Mouse (Mus musculus) regulatory T cell (primary cell): ENCODE results near the gene Trim46.

Experiments
- in situ Hi-C: fragments of 300-600 bp; cut with MboI, MseI; formaldehyde crosslinking; loops from one replicate; pipeline ENCODE4 v1.15.1; 2025; ENCODE audit warnings: high pct_unique_total_duplicates

The Trim46 gene

GRCm38 (mm10) chr3:89210731-89211130, 35.4 kb downstream of the Trim46 start:
- in situ Hi-C loops: no loop called here

GRCm38 (mm10) chr3:89210162-89210561, 35.9 kb downstream of the Trim46 start:
- in situ Hi-C loops: no loop called here

DNA sequence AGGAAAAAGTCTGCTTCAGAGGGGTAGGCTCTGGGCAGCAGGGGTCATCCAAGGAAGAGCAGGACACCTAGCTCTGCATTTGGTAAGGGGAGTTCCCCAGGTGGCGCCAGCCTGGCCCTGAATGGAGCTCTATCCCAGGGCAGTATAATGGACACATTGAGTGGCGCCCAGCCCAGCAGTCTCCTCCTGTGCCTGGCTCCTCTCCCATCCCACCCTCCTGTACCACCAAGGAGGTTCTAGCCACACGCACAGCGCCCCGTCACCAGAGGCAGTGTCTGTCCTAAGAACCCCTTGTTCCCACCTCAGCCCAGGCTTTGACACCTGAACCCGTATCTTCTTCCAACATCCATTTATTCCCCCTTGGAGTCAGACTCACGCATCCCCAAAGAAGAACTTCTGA, 36.4 kb downstream of the Trim46 start:
- in situ Hi-C loops: loop anchor here (5.0 kb wide), 1 partner anchor 117 kb away; the partner anchor contains the start of gene Rusc1

DNA sequence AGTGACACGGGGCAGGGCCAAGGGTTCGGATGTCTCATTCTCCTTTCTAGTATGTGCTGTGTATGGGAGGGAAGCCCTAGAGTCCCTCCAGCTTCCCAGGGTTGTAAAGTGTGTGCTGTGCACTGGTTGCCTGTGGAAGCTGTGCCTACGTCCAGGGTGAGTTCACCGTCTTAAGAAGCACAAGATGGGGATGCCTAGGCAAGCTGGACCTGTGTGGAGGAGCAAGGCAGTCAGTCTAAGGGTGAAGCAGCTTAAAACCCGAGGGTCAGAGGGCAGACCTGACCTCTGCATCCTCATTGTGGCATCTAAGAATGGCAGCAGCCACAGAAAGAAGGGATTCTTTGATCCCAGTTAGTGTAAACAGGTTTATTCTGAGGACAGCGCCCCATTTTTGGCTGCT, 37.4 kb downstream of the Trim46 start:
- in situ Hi-C loops: loop anchor here (5.0 kb wide), 1 partner anchor 116 kb away; the partner anchor contains the start of gene Rusc1

- in situ Hi-C loops: loop anchor here (5.0 kb wide), 1 partner anchor 116 kb away; the partner anchor contains the start of gene Rusc1
Measured at GRCm38 (mm10) chr3:89208075-89208657, 37.9 kb downstream of the Trim46 start.

DNA sequence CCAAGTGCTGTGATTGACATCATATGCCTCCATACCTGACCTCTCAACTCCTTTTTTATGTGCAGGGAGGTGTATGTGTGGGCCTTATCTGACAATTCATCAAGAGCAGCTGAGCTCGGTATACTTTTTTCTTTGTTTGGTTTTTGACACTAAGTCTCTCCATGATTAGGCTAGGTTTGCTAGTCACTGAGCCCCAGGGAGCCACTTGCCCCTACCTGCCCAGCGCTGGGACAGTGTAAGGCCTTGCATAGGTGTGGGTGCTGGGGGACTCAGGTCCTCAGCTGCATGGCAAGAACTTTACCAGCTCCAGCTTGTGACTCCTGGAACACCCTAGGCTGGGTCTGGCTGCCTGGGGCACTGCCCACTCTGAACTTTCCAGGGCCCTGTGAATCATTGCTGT, 39.4 kb downstream of the Trim46 start:
- in situ Hi-C loops: loop anchor here (5.0 kb wide), 1 partner anchor 114 kb away; the partner anchor contains the start of gene Rusc1

DNA sequence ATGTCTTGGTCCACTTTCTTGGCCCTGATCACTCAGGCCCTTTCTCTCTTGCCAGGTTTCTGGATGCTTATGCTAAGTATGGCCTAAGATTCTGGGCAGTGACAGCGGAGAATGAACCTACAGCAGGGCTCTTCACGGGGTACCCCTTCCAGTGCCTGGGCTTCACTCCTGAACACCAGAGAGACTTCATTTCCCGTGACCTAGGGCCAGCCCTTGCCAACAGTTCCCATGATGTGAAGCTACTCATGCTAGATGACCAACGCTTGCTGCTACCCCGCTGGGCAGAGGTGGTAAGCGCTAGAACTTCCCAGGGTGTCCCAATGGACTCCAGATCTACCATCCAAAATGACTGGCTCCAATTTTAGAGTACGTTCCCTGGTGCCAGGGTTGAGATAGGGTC, 40.0 kb downstream of the Trim46 start:
- in situ Hi-C loops: loop anchor here (5.0 kb wide), 1 partner anchor 114 kb away; the partner anchor contains the start of gene Rusc1

DNA sequence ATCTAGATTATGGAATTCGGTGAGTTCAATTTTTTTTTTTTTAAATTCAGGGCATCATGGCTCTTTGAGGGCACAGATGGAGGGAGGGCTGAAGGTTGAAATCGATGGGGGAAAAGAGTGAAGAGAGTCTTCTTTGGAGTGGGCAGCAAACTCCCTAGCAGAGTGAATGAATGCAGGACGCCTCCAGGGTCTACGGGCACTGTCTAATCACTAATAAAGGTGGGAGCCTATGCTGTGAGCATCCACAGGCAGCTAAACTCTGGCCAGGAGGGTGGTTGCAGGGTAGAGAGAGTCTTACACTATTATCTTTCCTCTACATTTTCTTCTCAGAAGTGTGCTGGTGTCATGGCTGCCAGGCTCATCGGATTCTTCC, 43.0 kb downstream of the Trim46 start:
- in situ Hi-C loops: no loop called here

GRCm38 (mm10) chr3:89202253-89203141, 43.6 kb downstream of the Trim46 start, which contains the start of gene Gba:
TSS of gene Gba (plus strand) at chr3:89202928.
- in situ Hi-C loops: no loop called here

GRCm38 (mm10) chr3:89199839-89200238, 46.3 kb downstream of the Trim46 start:
- in situ Hi-C loops: loop anchor here (25.0 kb wide), 1 partner anchor 862 kb away; the partner anchor contains the start of genes 4933434E20Rik, Tpm3 and Ubap2l

GRCm38 (mm10) chr3:89195979-89196877, 49.9 kb downstream of the Trim46 start:
- in situ Hi-C loops: loop anchor here (25.0 kb wide), 1 partner anchor 866 kb away; the partner anchor contains the start of genes 4933434E20Rik, Tpm3 and Ubap2l

DNA sequence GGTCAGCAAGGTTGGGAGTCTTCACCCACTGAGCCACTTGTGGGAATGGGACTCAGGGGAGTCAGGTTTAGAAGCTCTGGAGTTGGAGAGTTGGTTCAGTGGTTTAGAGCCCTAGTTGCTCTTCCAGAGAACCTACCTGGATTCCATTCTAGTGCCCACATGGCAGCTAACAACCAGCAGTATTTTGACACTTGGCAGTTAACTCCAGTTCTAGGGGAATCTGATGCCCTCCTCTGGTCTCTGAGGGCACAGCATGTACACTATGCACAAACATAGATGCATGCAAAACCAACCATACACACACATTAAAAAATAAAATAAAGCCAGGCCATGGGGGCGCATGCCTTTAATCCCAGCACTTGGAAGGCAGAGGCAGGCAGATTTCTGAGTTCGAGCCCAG, 52.3 kb downstream of the Trim46 start:
- in situ Hi-C loops: loop anchor here (25.0 kb wide), 1 partner anchor 868 kb away; the partner anchor contains the start of genes 4933434E20Rik, Tpm3 and Ubap2l

DNA sequence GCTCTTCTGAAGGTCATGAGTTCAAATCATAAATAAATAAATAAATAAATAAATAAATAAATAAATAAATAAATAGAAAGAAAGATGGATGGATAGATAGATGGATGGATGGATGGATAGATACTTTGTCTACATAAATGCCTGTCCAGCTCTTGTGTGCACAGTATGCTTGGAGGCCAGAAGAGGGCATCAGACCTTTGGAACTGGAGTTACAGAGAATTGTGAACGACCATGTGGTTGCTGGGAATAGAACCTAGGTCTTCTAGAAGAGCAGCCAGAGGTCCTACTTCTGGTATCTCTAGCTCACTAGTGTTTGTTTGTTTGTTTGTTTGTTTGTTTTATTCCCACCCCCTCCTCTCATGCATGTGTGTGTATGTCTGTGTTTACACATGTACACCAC, 52.8 kb downstream of the Trim46 start:
- in situ Hi-C loops: loop anchor here (25.0 kb wide), 1 partner anchor 869 kb away; the partner anchor contains the start of genes 4933434E20Rik, Tpm3 and Ubap2l

DNA sequence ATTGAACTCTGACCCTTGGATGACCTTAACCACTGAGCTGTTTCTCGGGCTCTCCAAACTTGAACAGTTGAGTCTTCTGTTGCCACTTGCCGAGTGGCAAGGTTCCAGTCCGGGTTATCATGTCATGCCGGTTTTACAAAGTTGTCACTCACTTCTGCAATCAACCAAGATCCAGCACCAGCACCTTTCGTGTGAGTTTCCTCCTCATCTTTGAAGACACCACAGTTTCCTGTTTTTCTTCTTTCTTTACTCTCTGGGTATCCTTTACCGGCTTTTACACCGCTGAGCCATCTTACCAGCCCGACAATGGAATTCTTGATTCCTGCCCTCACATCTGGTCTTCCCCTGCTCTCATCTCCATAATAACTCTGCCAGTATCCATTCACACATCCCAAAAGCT, 55.7 kb downstream of the Trim46 start:
- in situ Hi-C loops: loop anchor here (25.0 kb wide), 1 partner anchor 872 kb away; the partner anchor contains the start of genes 4933434E20Rik, Tpm3 and Ubap2l

- in situ Hi-C loops: loop anchor here (25.0 kb wide), 1 partner anchor 874 kb away; the partner anchor contains the start of genes 4933434E20Rik, Tpm3 and Ubap2l
Measured at GRCm38 (mm10) chr3:89188478-89188875, 57.6 kb downstream of the Trim46 start.

GRCm38 (mm10) chr3:89187690-89188477, 58.2 kb downstream of the Trim46 start:
- in situ Hi-C loops: loop anchor here (25.0 kb wide), 1 partner anchor 874 kb away; the partner anchor contains the start of genes 4933434E20Rik, Tpm3 and Ubap2l

GRCm38 (mm10) chr3:89187197-89187596, 58.9 kb downstream of the Trim46 start:
- in situ Hi-C loops: loop anchor here (25.0 kb wide), 1 partner anchor 875 kb away; the partner anchor contains the start of genes 4933434E20Rik, Tpm3 and Ubap2l
